Mouse (Mus musculus) heart, embryonic 15.5 days (tissue): ENCODE results near the gene Zswim1. TPM values are rescaled to one million over a fixed set of nuclear protein-coding genes. Genes with fewer than 3 reads are reported as not detected.

Source experiments
- ATAC-seq: fragments of 200-750 bp; cut with Nextera tagmentation; replicated peaks from 2 replicates; pipeline ENCODE4 v1.8.0; 2017; ENCODE audit warnings: low read depth, moderate TSS enrichment; ENCODE audit not compliant: insufficient number of reproducible peaks, insufficient read depth, low FRiP score
- H3K27ac ChIP-seq: fragments of 300-500 bp; sonication (generic); 2 replicates; pipeline ENCODE4 v1.5.1; 2015; ENCODE audit warnings: mild to moderate bottlenecking, inconsistent platforms
- H3K27me3 ChIP-seq: fragments of 300-500 bp; sonication (generic); 2 replicates; pipeline ENCODE4 v1.6.1; 2015; ENCODE audit warnings: inconsistent platforms
- H3K36me3 ChIP-seq: fragments of 300-500 bp; sonication (generic); 2 replicates; pipeline ENCODE4 v1.6.1; 2015; ENCODE audit warnings: mild to moderate bottlenecking, inconsistent platforms
- H3K4me1 ChIP-seq: fragments of 300-500 bp; sonication (generic); replicated peaks from 2 replicates; pipeline ENCODE4 v1.6.1; 2015; ENCODE audit warnings: inconsistent platforms
- H3K4me2 ChIP-seq: fragments of 300-500 bp; sonication (generic); 2 replicates; pipeline ENCODE4 v1.6.1; 2015; ENCODE audit warnings: inconsistent platforms, mild to moderate bottlenecking, moderate library complexity
- H3K4me3 ChIP-seq: fragments of 300-500 bp; sonication (generic); 2 replicates; pipeline ENCODE4 v1.5.1; 2015; ENCODE audit warnings: mild to moderate bottlenecking, inconsistent platforms
- H3K9ac ChIP-seq: fragments of 300-500 bp; sonication (generic); 2 replicates; pipeline ENCODE4 v1.6.1; 2015; ENCODE audit warnings: mild to moderate bottlenecking, inconsistent platforms
- H3K9me3 ChIP-seq: fragments of 300-500 bp; sonication (generic); replicated peaks from 2 replicates; pipeline ENCODE4 v1.6.1; 2016; ENCODE audit warnings: inconsistent platforms
- WGBS: fragments of 180-500 bp; shearing (Covaris S2); methylation state at CpG from one replicate; pipeline ENCODE4 v1.1.7; 2015; ENCODE audit warnings: mixed read lengths; 5-methylcytosine and 5-hydroxymethylcytosine counted together
- polyA plus RNA-seq: library from polyadenylated mRNA; unstranded; fragments of >200 nt; fragmentation: Nextera tagmentation; extraction: Ambion mirVana; gene quantifications from 2 replicates; pipeline ENCODE4 v1.2.1, GENCODE M21; 2015

Gene Zswim1
- polyA plus RNA-seq, 1 experiment from 2014 or later = 8.1 TPM

- H3K36me3 ChIP-seq = no peaks in the 10 kb centered on the region; the same call in 1 of the 2 replicates
- no peak overlapping the region for H3K4me2 ChIP-seq
- H3K4me1 ChIP-seq = peaks cover 26% of the 10 kb centered on the region
- WGBS = 72% methylated on average over 7 of the region's 7 CpGs
- no peak for ATAC-seq
- H3K9me3 ChIP-seq = no peaks in the 10 kb centered on the region
- H3K27ac ChIP-seq = no peak overlapping the region
- no peak overlapping the region for H3K9ac ChIP-seq
- H3K27me3 ChIP-seq = no peaks in the 10 kb centered on the region
- no peak overlapping the region for H3K4me3 ChIP-seq
Measured at GRCm38 (mm10) chr2:164783926-164784581, 38.4 kb upstream of the Zswim1 start.

GRCm38 (mm10) chr2:164784869-164785420, 37.5 kb upstream of the Zswim1 start:
- 3% methylated on average over 7 of the region's 7 CpGs for WGBS
- H3K27ac ChIP-seq = peak overlapping the region; percentile 96
- H3K4me1 ChIP-seq = peaks cover 26% of the 10 kb centered on the region
- H3K4me3 ChIP-seq = peak overlapping the region; percentile 76
- ATAC-seq = no peak
- H3K27me3 ChIP-seq = no peaks in the 10 kb centered on the region
- no peaks in the 10 kb centered on the region for H3K9me3 ChIP-seq
- H3K9ac ChIP-seq = peak overlapping the region; percentile 92
- H3K36me3 ChIP-seq = peaks cover 6% of the 10 kb centered on the region; the same call in 1 of the 2 replicates
- peak overlapping the region; percentile 78 for H3K4me2 ChIP-seq

GRCm38 (mm10) chr2:164785481-164786387, 36.8 kb upstream of the Zswim1 start, which contains the start of gene Snx21:
Gene Snx21, plus strand, starts transcription at chr2:164785823.
- H3K27ac ChIP-seq = peak within 1 kb of the TSS; percentile 96
- H3K9me3 ChIP-seq = no peaks in the 10 kb centered on the region
- peak within 1 kb of the TSS; percentile 76 for H3K4me3 ChIP-seq
- WGBS = under 1% methylated on average over 88 of the region's 89 CpGs
- peaks cover 12% of the 10 kb centered on the region for H3K36me3 ChIP-seq
- H3K27me3 ChIP-seq = no peaks in the 10 kb centered on the region
- ATAC-seq = peak; percentile 94
- peaks cover 26% of the 10 kb centered on the region for H3K4me1 ChIP-seq
- peak within 1 kb of the TSS; percentile 92 for H3K9ac ChIP-seq
- peak within 1 kb of the TSS; percentile 78 for H3K4me2 ChIP-seq

GRCm38 (mm10) chr2:164786388-164786885, 36.0 kb upstream of the Zswim1 start:
- WGBS = 5% methylated on average over 15 of the region's 15 CpGs
- peaks cover 26% of the 10 kb centered on the region for H3K4me1 ChIP-seq
- H3K36me3 ChIP-seq = peaks cover 19% of the 10 kb centered on the region
- H3K4me2 ChIP-seq = peak overlapping the region; percentile 78
- H3K27me3 ChIP-seq = no peaks in the 10 kb centered on the region
- H3K4me3 ChIP-seq = peak overlapping the region; percentile 76
- peak overlapping the region; percentile 96 for H3K27ac ChIP-seq
- ATAC-seq = no peak
- no peaks in the 10 kb centered on the region for H3K9me3 ChIP-seq
- peak overlapping the region; percentile 92 for H3K9ac ChIP-seq

- Histone ChIP-seq H3K27ac (peak overlapping the region; percentile 96), H3K4me3 (peak overlapping the region; percentile 76)
Measured at GRCm38 (mm10) chr2:164787032-164787431, 35.5 kb upstream of the Zswim1 start.

GRCm38 (mm10) chr2:164787779-164788178, 34.7 kb upstream of the Zswim1 start:
- Histone ChIP-seq H3K27me3 (no peaks in the 10 kb centered on the region), H3K36me3 (peaks cover 31% of the 10 kb centered on the region), H3K9ac (no peak overlapping the region), H3K4me1 (peaks cover 29% of the 10 kb centered on the region), H3K27ac (no peak overlapping the region), H3K4me3 (peak overlapping the region; percentile 76; the same call in 1 of the 2 replicates), H3K9me3 (no peaks in the 10 kb centered on the region), H3K4me2 (peak overlapping the region; percentile 78)
- no peak for ATAC-seq
- 79% methylated on average over 10 of the region's 10 CpGs for WGBS

More at GRCm38 (mm10) chr2:164787032-164787431, 35.5 kb upstream of the Zswim1 start:
- Histone ChIP-seq H3K4me2 (peak overlapping the region; percentile 78), H3K27me3 (no peaks in the 10 kb centered on the region), H3K36me3 (peaks cover 25% of the 10 kb centered on the region), H3K4me1 (peaks cover 26% of the 10 kb centered on the region), H3K9me3 (no peaks in the 10 kb centered on the region), H3K9ac (peak overlapping the region; percentile 92)
- no peak for ATAC-seq
- 77% methylated on average over 3 of the region's 3 CpGs for WGBS

- peak overlapping the region; percentile 41; the same call in 1 of the 2 replicates for H3K9ac ChIP-seq
- H3K4me3 ChIP-seq = no peak overlapping the region
- peaks cover 37% of the 10 kb centered on the region for H3K36me3 ChIP-seq
- no peaks in the 10 kb centered on the region for H3K27me3 ChIP-seq
- no peak for ATAC-seq
- H3K27ac ChIP-seq = no peak overlapping the region
- WGBS = 58% methylated on average over 4 of the region's 4 CpGs
- H3K4me2 ChIP-seq = no peak overlapping the region
- peaks cover 33% of the 10 kb centered on the region for H3K4me1 ChIP-seq
- H3K9me3 ChIP-seq = no peaks in the 10 kb centered on the region
Measured at GRCm38 (mm10) chr2:164788411-164788810, 34.1 kb upstream of the Zswim1 start.

- Histone ChIP-seq H3K4me3 (no peak overlapping the region), H3K36me3 (peaks cover 45% of the 10 kb centered on the region), H3K9me3 (no peaks in the 10 kb centered on the region), H3K4me1 (peaks cover 37% of the 10 kb centered on the region), H3K27me3 (no peaks in the 10 kb centered on the region), H3K27ac (no peak overlapping the region), H3K9ac (no peak overlapping the region), H3K4me2 (no peak overlapping the region)
- ATAC-seq = no peak
- WGBS = 64% methylated on average over 4 of the region's 4 CpGs
Measured at GRCm38 (mm10) chr2:164790451-164790850, 32.0 kb upstream of the Zswim1 start.

- H3K36me3 ChIP-seq = peaks cover 49% of the 10 kb centered on the region
- H3K9me3 ChIP-seq = no peaks in the 10 kb centered on the region
- no peak overlapping the region for H3K9ac ChIP-seq
- 91% methylated on average over 18 of the region's 18 CpGs for WGBS
- ATAC-seq = no peak
- H3K4me1 ChIP-seq = peaks cover 32% of the 10 kb centered on the region
- no peak overlapping the region for H3K4me2 ChIP-seq
- H3K4me3 ChIP-seq = no peak overlapping the region
- no peaks in the 10 kb centered on the region for H3K27me3 ChIP-seq
- H3K27ac ChIP-seq = no peak overlapping the region
Measured at GRCm38 (mm10) chr2:164791841-164792261, 30.6 kb upstream of the Zswim1 start.

GRCm38 (mm10) chr2:164792400-164793190, 29.9 kb upstream of the Zswim1 start:
- H3K9ac ChIP-seq = no peak overlapping the region
- H3K9me3 ChIP-seq = no peaks in the 10 kb centered on the region
- peak overlapping the region; percentile 76 for H3K27ac ChIP-seq
- peaks cover 25% of the 10 kb centered on the region for H3K4me1 ChIP-seq
- no peak for ATAC-seq
- no peak overlapping the region for H3K4me3 ChIP-seq
- WGBS = 83% methylated on average over 12 of the region's 12 CpGs
- no peak overlapping the region for H3K4me2 ChIP-seq
- H3K36me3 ChIP-seq = peaks cover 55% of the 10 kb centered on the region
- H3K27me3 ChIP-seq = no peaks in the 10 kb centered on the region
